Mouse (Mus musculus): Measurements from ENCODE around the gene C77080.
A peak's percentile ranks its signal among the peaks of the same experiment; 100 is the strongest.
"Not testable (repeated sequence)": the region's sequence is repeated elsewhere in the genome, so short reads cannot be mapped to it uniquely, and the experiment has no call there.

The C77080 gene

DNA sequence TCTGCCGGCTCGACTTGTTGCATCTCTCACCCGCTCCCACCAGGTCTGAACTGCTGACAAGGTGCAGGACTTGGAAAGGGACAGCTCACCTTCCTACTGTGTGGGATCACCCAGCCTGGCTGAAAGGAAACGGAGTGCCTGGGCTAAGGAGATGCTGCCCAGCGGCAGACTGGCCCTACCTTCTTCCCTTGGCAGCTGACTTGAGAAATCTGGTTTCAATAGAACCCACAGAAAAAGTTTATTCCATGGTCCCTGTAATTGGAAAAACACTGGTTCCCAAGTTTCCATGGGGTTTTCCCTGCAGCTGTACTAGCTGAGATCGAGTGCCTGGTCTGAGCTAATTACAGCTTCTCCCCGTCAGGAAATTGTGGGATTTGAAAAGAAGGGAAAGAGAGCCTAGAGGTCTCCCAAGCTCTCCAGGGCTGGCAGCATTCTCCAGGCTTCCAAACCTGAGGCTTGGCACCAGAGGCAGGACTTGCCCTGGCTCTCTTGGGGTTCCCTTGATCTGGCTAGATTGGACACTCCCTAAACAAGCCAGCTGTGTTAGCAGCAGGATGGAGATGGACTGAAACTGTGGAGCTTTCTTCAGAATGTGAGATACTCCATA is 42.5 kb downstream of the C77080 start:
- DNase-seq (ENCODE audit: low spot score in 2 of 2), result no peak

DNA sequence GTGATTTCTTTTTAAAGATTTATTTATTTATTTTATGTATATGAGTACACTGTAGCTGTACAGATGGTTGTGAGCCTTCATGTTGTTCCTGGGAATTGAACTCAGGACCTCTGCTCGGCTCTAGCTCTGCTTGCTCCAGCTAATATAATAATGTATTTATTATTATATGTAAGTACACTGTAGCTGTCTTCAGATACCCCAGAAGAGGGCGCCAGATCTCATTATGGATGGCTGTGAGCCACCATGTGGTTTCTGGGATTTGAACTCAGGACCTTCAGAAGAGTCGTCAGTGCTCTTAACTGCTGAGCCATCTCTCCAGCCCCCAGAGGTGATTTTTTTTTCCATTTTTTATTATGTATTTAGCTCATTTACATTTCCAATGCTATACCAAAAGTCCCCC is 48.7 kb downstream of the C77080 start:
- not testable (repeated sequence) for DNase-seq (ENCODE audit: low spot score in 2 of 2)

DNA sequence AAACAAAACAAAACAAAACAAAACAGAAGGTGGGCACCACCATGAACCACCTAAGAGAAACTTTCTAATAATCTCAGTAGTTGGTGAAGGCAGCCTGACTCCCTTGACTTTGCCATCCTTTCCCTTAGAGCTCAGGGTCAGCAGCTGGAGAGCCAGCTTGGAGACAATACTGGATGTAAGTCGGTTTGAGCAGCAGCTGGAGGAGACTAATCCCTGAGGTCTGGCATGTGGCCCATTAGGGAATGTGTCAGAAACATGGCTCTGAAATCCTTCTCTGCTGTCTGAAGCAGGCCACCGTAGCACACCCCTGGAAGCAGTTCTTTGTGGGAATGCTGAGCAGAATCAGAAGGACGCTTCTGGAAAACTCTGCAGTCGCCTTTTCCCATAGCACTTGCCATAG is 49.7 kb downstream of the C77080 start:
- DNase-seq (ENCODE audit: low spot score in 2 of 2), result no peak

GRCm38 (mm10) chr4:129209504-129209903 is 51.7 kb downstream of the C77080 start:
- DNase-seq (ENCODE audit: low spot score in 2 of 2), result no peak

DNA sequence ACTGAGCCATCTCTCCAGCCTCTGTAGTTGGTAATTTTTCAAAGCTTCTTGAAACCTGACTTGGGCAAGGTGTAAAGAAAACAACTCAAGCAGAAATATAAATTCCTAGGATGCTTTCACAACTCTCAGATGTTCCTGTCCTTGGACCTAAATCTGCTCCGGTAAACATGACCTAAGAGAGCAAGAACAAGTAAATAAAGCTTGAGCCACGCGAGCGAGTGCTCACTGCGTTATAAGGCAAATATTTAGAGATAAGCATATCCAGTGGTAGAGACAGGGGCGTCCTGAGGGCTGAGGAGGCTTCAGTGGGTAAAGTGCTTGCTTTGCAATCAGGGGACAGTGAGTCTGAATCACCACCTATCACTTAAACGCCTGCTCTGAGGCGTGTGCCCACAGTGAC is 54.4 kb downstream of the C77080 start:
- no peak for DNase-seq (ENCODE audit: low spot score in 2 of 2)

- no peak for DNase-seq (ENCODE audit: low spot score in 2 of 2)
Observed at GRCm38 (mm10) chr4:129204655-129205054, 56.5 kb downstream of the C77080 start.

GRCm38 (mm10) chr4:129197514-129197913 is 63.7 kb downstream of the C77080 start:
- no peak for DNase-seq (ENCODE audit: low spot score in 2 of 2)

GRCm38 (mm10) chr4:129194280-129194679 is 66.9 kb downstream of the C77080 start:
- DNase-seq (ENCODE audit: low spot score in 2 of 2), result no peak

DNA sequence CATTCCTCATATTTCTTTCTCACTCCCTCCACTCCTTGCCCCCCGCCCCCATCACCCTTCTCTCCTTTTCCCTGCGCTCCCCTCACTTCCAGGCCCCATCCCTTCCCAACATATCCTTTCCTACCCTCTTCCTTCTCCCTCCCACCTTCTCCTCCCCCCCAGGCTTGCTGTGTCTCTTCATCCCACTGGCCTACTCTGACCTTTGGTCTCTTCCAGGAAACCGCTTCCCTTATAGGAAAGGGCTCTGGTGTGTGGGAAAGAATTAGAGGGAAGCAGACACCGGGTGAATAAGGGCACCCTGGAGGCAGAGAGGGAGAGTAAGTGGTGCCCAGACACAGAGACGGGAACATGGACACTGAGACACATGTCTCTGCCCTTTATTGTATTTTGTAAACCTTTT is 69.5 kb downstream of the C77080 start:
- no peak for DNase-seq (ENCODE audit: low spot score in 2 of 2)

DNA sequence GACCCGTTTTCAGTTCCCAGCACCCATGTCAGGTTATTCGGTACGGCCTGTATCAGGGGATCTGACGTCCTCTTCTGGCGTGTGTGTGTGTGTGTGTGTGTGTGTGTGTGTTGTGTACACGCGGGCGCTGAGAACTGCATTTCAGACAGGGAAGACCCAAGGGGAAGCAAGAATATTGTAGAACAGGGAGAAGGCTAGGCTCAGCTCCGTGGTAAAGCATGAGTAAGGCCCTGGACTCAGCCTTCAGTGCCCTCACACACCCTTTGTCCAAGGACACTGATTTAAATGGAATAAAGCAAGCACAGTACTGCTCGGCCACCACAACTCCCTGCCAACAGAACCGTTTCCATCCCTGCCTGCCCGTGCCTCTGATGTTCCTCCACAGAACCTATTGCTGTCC is 70.7 kb downstream of the C77080 start:
- no peak for DNase-seq (ENCODE audit: low spot score in 2 of 2)

GRCm38 (mm10) chr4:129189542-129190519 is 71.4 kb downstream of the C77080 start, which contains the start of the genes S100pbp and Yars:
S100pbp (minus strand) TSS chr4:129189727.
Yars (plus strand) TSS chr4:129189760.
- DNase-seq (ENCODE audit: low spot score in 2 of 2), result peak; percentile 97

GRCm38 (mm10) chr4:129188803-129189541 is 72.2 kb downstream of the C77080 start:
- peak; percentile 41 to 82 for DNase-seq (ENCODE audit: low spot score in 2 of 2)

DNA sequence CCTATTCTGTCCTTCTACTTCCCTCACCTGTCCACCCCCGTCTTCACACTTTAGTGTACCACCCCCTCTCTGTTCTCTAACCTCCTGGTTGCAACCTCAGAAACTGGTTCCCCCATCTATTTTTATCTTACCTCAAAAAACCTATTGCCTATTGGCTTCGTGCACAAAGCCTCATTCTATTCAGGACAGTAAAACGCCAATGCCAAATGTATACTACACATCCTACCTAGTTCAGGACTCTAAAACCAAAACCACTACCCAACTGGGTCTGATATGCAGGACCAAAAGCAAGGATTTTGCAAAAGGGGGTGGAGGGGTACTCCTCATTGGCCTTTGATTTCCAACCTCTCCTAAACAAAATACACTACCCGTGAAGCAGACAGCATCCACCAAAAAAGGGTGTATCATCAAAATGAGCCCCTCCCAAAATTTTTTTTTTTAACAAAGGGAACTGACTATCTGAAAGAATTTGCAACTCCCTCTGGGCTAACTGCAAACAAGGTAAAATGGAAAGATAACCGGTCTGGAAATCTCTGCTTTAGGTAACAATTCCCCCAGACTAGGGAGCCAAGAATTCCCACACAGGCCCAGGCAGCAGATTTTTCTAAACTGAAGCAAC is 73.1 kb downstream of the C77080 start:
- no peak for DNase-seq (ENCODE audit: low spot score in 2 of 2)

DNA sequence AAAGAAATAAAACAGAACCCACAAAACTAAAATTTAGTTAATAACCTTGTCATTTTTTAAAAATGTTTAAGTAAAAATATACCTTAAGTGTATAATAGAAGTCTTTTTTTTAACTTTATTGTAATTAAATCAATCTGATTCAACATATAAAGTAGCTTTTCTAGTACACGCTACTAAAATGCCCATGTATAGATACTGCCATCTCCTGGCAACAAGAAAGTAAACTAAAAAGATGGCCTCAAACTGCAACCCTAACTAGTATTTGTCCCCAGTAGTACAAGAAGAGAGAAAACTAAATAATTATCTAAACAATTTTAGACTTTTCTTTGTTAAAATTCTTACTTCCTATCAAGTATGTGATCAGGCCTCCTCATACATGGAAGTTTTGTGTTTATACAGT is 81.6 kb downstream of the C77080 start:
- no peak for DNase-seq (ENCODE audit: low spot score in 2 of 2)

DNA sequence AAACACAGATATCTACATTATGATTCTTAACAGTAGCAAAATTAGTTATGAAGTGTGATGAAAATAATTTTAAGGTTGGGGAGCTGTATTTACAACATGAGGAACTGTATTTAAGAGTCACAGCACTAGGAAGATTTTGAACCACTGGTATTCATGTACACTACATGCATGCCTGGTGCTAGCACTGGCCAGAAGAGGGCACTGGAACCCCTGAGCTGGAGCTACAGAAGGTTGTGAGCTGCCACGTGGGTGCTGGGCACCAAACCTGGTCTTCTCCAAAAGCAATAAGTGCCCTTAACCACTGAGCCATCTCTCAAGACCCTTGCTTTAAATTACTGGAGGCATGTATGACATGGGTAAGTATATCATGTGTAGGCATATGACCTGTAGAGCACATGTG is 88.7 kb downstream of the C77080 start:
- no peak for DNase-seq (ENCODE audit: low spot score in 2 of 2)
